Mouse (Mus musculus): ENCODE data around the gene Mcfd2. TPM values are rescaled to one million over a fixed set of nuclear protein-coding genes. Genes with fewer than 3 reads are reported as not detected.
A peak's percentile ranks its signal among the peaks of the same experiment; 100 is the strongest.

Gene Mcfd2
- polyA plus RNA-seq, 1 experiment = 62.1 TPM

- 0 out of 2 replicates have a peak, but pooled peaks cover 1% of the 10 kb centered on the region for H3K4me1 ChIP-seq (ENCODE audit: control insufficient read depth, insufficient read depth, low read length)
- peak overlapping the region; percentile 10 for H3K27ac ChIP-seq (ENCODE audit: insufficient read depth, low read length)
- H3K4me3 ChIP-seq (ENCODE audit: insufficient read depth, low read length) = peak overlapping the region; percentile 75
- TF ChIP-seq POLR2A (IDR thresholded peaks at IDR 0.05; ENCODE audit: extremely low read depth, insufficient read depth, low read length) (no peak), CTCF (IDR thresholded peaks at IDR 0.05; ENCODE audit: extremely low read depth, insufficient read depth, low read length) (no peak)
Observed at GRCm38 (mm10) chr17:87283055-87283754, 17.5 kb upstream of the Mcfd2 start.

GRCm38 (mm10) chr17:87282706-87283053 lies 16.9 kb upstream of the Mcfd2 start, which contains the start of gene Ttc7:
Gene Ttc7 (plus strand): TSS chr17:87282886.
- H3K4me3 ChIP-seq (ENCODE audit: insufficient read depth, low read length) = peak within 1 kb of the TSS; percentile 75
- H3K27ac ChIP-seq (ENCODE audit: insufficient read depth, low read length) = peak within 1 kb of the TSS; percentile 88
- 0 out of 2 replicates have a peak, but pooled peaks cover 1% of the 10 kb centered on the region for H3K4me1 ChIP-seq (ENCODE audit: control insufficient read depth, insufficient read depth, low read length)
- TF ChIP-seq POLR2A (IDR thresholded peaks at IDR 0.05; ENCODE audit: extremely low read depth, insufficient read depth, low read length) (peak; percentile 78; the same call in 1 of the 2 replicates), CTCF (IDR thresholded peaks at IDR 0.05; ENCODE audit: extremely low read depth, insufficient read depth, low read length) (no peak)

GRCm38 (mm10) chr17:87282007-87282705 lies 16.4 kb upstream of the Mcfd2 start:
- no peak for TF ChIP-seq CTCF (IDR thresholded peaks at IDR 0.05; ENCODE audit: extremely low read depth, insufficient read depth, low read length)
- TF ChIP-seq POLR2A (IDR thresholded peaks at IDR 0.05; ENCODE audit: extremely low read depth, insufficient read depth, low read length) = 0 out of 2 replicates have a peak, but pooled peaks have one; percentile 20
- H3K4me1 ChIP-seq (ENCODE audit: control insufficient read depth, insufficient read depth, low read length) = 0 out of 2 replicates have a peak, but pooled peaks cover 1% of the 10 kb centered on the region
- peak overlapping the region; percentile 75 for H3K4me3 ChIP-seq (ENCODE audit: insufficient read depth, low read length)
- H3K27ac ChIP-seq (ENCODE audit: insufficient read depth, low read length) = peak overlapping the region; percentile 88

DNA sequence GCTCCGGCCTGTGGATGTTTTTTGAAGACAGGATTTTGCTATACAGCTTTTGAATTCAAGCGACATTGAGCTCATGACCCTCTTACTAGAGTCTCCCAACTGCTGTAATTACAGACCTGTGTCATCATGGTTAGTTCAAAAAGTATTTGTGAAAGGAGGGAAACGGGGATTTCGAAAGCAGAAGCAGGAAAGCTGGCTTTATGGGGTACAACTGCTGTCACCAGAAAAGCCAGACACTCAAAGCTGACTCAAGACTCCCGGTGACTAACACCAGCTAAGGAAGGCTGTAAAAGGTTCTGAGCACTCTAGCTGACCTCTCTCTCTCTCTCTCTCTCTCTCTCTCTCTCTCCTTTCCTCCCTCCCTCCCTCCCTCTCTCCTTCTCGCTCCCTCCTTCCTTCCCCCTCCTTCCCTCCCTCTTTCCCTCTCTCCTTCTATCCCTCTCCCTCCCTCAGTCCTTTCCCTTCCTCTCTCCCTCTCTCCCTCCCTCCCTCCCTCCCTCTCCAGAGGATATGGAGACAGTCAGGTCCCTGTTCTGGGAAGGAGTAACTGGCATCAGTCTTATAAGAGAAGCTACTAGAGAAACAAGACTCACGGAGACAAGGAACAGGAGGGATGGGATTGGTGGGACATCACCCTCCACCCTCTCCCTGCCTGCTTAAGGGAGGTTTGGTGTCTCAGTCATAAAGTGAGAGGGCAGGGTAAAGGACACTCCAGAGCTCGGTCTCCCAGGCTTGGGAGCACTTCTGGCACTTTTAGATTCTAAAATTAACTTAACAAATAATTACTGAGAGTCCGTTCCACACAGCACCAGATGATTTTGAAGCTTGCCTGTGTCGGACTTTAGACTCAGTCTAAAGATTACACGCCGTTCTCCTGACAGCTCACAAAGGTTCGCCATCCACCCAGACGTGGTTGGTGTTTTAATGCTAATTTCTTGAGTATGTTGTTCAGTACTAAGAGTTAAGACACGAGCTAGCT lies 9.9 kb upstream of the Mcfd2 start:
- H3K27ac ChIP-seq (ENCODE audit: insufficient read depth, low read length) = no peak overlapping the region
- no peak for TF ChIP-seq POLR2A (IDR thresholded peaks at IDR 0.05; ENCODE audit: extremely low read depth, insufficient read depth, low read length)
- no peak for TF ChIP-seq CTCF (IDR thresholded peaks at IDR 0.05; ENCODE audit: extremely low read depth, insufficient read depth, low read length)
- no peaks in the 10 kb centered on the region for H3K4me1 ChIP-seq (ENCODE audit: control insufficient read depth, insufficient read depth, low read length)
- H3K4me3 ChIP-seq (ENCODE audit: insufficient read depth, low read length) = no peak overlapping the region

- Histone ChIP-seq H3K27ac (ENCODE audit: insufficient read depth, low read length) (no peak overlapping the region), H3K4me1 (ENCODE audit: control insufficient read depth, insufficient read depth, low read length) (no peaks in the 10 kb centered on the region; the same call in 1 of the 2 replicates), H3K4me3 (ENCODE audit: insufficient read depth, low read length) (no peak overlapping the region)
- TF ChIP-seq POLR2A (IDR thresholded peaks at IDR 0.05; ENCODE audit: extremely low read depth, insufficient read depth, low read length) = no peak
Observed at GRCm38 (mm10) chr17:87269454-87269853, 3.7 kb upstream of the Mcfd2 start.

- peak overlapping the region; percentile 98 for H3K4me3 ChIP-seq (ENCODE audit: insufficient read depth, low read length)
- TF ChIP-seq POLR2A (IDR thresholded peaks at IDR 0.05; ENCODE audit: extremely low read depth, insufficient read depth, low read length) (no peak), CTCF (IDR thresholded peaks at IDR 0.05; ENCODE audit: extremely low read depth, insufficient read depth, low read length) (no peak)
- no peaks in the 10 kb centered on the region; the same call in 1 of the 2 replicates for H3K4me1 ChIP-seq (ENCODE audit: control insufficient read depth, insufficient read depth, low read length)
- H3K27ac ChIP-seq (ENCODE audit: insufficient read depth, low read length) = 0 out of 2 replicates have a peak overlapping the region, but pooled peaks have one; percentile 25
Observed at GRCm38 (mm10) chr17:87264927-87265791, 576 bp downstream of the Mcfd2 start.

DNA sequence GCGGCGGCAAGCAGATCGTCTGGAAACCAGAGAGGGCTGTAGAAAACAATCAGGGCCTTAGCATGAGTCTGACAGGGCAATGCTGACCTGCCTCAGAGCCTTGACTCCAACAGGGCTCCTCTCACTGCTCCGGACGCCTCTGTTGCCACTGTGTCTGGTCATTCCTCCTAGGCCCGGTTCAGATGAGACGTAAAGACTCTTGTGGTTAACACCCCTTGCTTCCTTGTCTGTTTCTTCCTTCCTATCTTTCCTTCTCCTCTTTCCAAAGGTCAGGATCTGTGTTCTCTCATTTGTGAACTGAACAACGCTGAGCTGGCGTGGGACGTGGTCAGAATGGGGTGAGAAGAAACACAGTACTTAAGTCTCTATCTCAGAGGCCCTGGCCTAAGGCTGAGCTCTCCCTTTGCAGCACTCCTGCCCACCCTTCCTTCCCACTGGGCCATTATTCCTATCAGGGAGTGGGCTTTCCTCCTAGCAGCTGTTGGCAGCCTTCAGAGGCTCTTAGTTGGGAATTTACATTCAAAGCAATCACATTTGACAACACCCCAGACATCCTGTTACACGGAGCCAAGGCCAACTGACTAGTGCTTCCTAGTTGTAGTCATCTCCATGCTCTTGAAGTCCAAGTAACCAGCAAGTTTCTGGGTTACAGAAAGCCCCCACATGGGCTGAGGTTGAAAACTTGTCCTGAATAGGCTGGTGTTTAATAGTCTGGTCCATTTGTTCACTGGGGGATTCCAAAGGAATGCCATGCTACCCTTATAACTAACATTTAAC lies 1.5 kb downstream of the Mcfd2 start:
- Histone ChIP-seq H3K4me1 (ENCODE audit: control insufficient read depth, insufficient read depth, low read length) (no peaks in the 10 kb centered on the region; the same call in 1 of the 2 replicates), H3K4me3 (ENCODE audit: insufficient read depth, low read length) (peak overlapping the region; percentile 98; the same call in 1 of the 2 replicates), H3K27ac (ENCODE audit: insufficient read depth, low read length) (no peak overlapping the region)
- TF ChIP-seq POLR2A (IDR thresholded peaks at IDR 0.05; ENCODE audit: extremely low read depth, insufficient read depth, low read length) = no peak
- TF ChIP-seq CTCF (IDR thresholded peaks at IDR 0.05; ENCODE audit: extremely low read depth, insufficient read depth, low read length) = no peak

GRCm38 (mm10) chr17:87263401-87263800 lies 2.3 kb downstream of the Mcfd2 start:
- no peaks in the 10 kb centered on the region; the same call in 1 of the 2 replicates for H3K4me1 ChIP-seq (ENCODE audit: control insufficient read depth, insufficient read depth, low read length)
- H3K27ac ChIP-seq (ENCODE audit: insufficient read depth, low read length) = no peak overlapping the region
- H3K4me3 ChIP-seq (ENCODE audit: insufficient read depth, low read length) = no peak overlapping the region
- no peak for TF ChIP-seq CTCF (IDR thresholded peaks at IDR 0.05; ENCODE audit: extremely low read depth, insufficient read depth, low read length)

Data from cortical plate, adult 2 months (tissue).